Mouse (Mus musculus): ENCODE data around the gene Sypl2. TPM values are rescaled to one million over a fixed set of nuclear protein-coding genes. Genes with fewer than 3 reads are reported as not detected.

Gene Sypl2
- total and polyA plus RNA-seq, 3 experiments: not detected

- no peaks in the 10 kb centered on the region for H3K79me2 ChIP-seq (ENCODE audit: control insufficient read depth, insufficient read depth, low read length, poor library complexity)
- DNase-seq (ENCODE audit: low read depth, low spot score): no peak
- no peaks in the 10 kb centered on the region for H3K36me3 ChIP-seq (ENCODE audit: control insufficient read depth in 1 of 2, insufficient read depth in 2 of 2, low read length in 2 of 2)
- no peaks in the 10 kb centered on the region for H3K4me1 ChIP-seq (ENCODE audit: control insufficient read depth in 1 of 2, insufficient read depth in 2 of 2, low read length in 2 of 2)
- H3K27me3 ChIP-seq (ENCODE audit: control insufficient read depth in 1 of 2, insufficient read depth in 2 of 2, low read length in 2 of 2): peaks cover 7 to 10% of the 10 kb centered on the region in 2 experiments
- no peak overlapping the region for H3K9ac ChIP-seq (ENCODE audit: control insufficient read depth, low read depth, low read length, poor library complexity, severe bottlenecking)
- no peak overlapping the region for H3K4me3 ChIP-seq (ENCODE audit: control insufficient read depth in 1 of 2, insufficient read depth in 1 of 2, low read depth in 2 of 2, low read length in 2 of 2)
- TF ChIP-seq EP300 (IDR thresholded peaks at IDR 0.05; ENCODE audit: low read depth in 1 of 2, low read length in 2 of 2): no peak
- TF ChIP-seq MAZ (IDR thresholded peaks at IDR 0.05; ENCODE audit: low read depth, low read length): no peak
- no peak for TF ChIP-seq JUND (IDR thresholded peaks at IDR 0.05; ENCODE audit: low read depth, low read length)
- no peaks in the 10 kb centered on the region for H3K9me3 ChIP-seq (replicated peaks; ENCODE audit: insufficient read depth, low read length)
- no peak overlapping the region for H3K27ac ChIP-seq (ENCODE audit: control insufficient read depth, low read depth, low read length)
Measured at GRCm38 (mm10) chr3:108220661-108221060, 5.8 kb downstream of the Sypl2 start.

- Histone ChIP-seq H3K27me3 (ENCODE audit: control insufficient read depth in 1 of 2, insufficient read depth in 2 of 2, low read length in 2 of 2) (peaks cover under 1 to 5% of the 10 kb centered on the region in 2 experiments; a peak in 3 of 4 replicates), H3K4me1 (ENCODE audit: control insufficient read depth in 1 of 2, insufficient read depth in 2 of 2, low read length in 2 of 2) (0 out of 4 replicates have a peak, but pooled peaks cover 0 to 2% of the 10 kb centered on the region in 2 experiments)
- peak; percentile 71 for DNase-seq (ENCODE audit: low read depth, low spot score)
Measured at GRCm38 (mm10) chr3:108214734-108215133, 11.7 kb downstream of the Sypl2 start.

GRCm38 (mm10) chr3:108212406-108212805 is 14.0 kb downstream of the Sypl2 start:
- no peak for DNase-seq (ENCODE audit: low read depth, low spot score)
- TF ChIP-seq TAL1 (IDR thresholded peaks at IDR 0.05; ENCODE audit: low read length): no peak
- no peak for TF ChIP-seq UBTF (IDR thresholded peaks at IDR 0.05; ENCODE audit: borderline replicate concordance, insufficient read depth, low read depth, low read length)
- no peak for TF ChIP-seq MAZ (IDR thresholded peaks at IDR 0.05; ENCODE audit: low read depth, low read length)
- TF ChIP-seq ZNF384 (IDR thresholded peaks at IDR 0.05; ENCODE audit: low read depth, low read length): no peak
- TF ChIP-seq NELFE (IDR thresholded peaks at IDR 0.05; ENCODE audit: low read depth, low read length): no peak
- TF ChIP-seq ZC3H11A (IDR thresholded peaks at IDR 0.05; ENCODE audit: low read depth, low read length): no peak
- no peak for TF ChIP-seq CHD2 (IDR thresholded peaks at IDR 0.05; ENCODE audit: low read length)
- no peak for TF ChIP-seq ZKSCAN1 (IDR thresholded peaks at IDR 0.05; ENCODE audit: low read depth, low read length)
- no peak for TF ChIP-seq USF2 (IDR thresholded peaks at IDR 0.05; ENCODE audit: borderline replicate concordance in 1 of 2, insufficient read depth in 1 of 2, low read depth in 1 of 2, low read length in 2 of 2)
- no peak for TF ChIP-seq SMC3 (IDR thresholded peaks at IDR 0.05; ENCODE audit: low read depth, low read length)
- no peak for TF ChIP-seq MXI1 (IDR thresholded peaks at IDR 0.05; ENCODE audit: low read depth, low read length)
- TF ChIP-seq POLR2AphosphoS5 (IDR thresholded peaks at IDR 0.05; ENCODE audit: borderline replicate concordance, low read depth, low read length): no peak
- no peak for TF ChIP-seq GABPA (IDR thresholded peaks at IDR 0.05; ENCODE audit: low read depth, low read length)
- no peak overlapping the region for H3K9ac ChIP-seq (ENCODE audit: control insufficient read depth, low read depth, low read length, poor library complexity, severe bottlenecking)
- H3K27ac ChIP-seq (ENCODE audit: control insufficient read depth, low read depth, low read length): no peak overlapping the region
- H3K4me1 ChIP-seq (ENCODE audit: control insufficient read depth in 1 of 2, insufficient read depth in 2 of 2, low read length in 2 of 2): peaks cover 2 to 9% of the 10 kb centered on the region in 2 experiments; a peak in 2 of 4 replicates
- no peak overlapping the region for H3K4me3 ChIP-seq (ENCODE audit: control insufficient read depth in 1 of 2, insufficient read depth in 1 of 2, low read depth in 2 of 2, low read length in 2 of 2)
- H3K9me3 ChIP-seq (replicated peaks; ENCODE audit: insufficient read depth, low read length): no peaks in the 10 kb centered on the region
- H3K27me3 ChIP-seq (ENCODE audit: control insufficient read depth in 1 of 2, insufficient read depth in 2 of 2, low read length in 2 of 2): peaks cover 0 to 1% of the 10 kb centered on the region in 2 experiments; a peak in 1 of 4 replicates
- H3K36me3 ChIP-seq (ENCODE audit: control insufficient read depth in 1 of 2, insufficient read depth in 2 of 2, low read length in 2 of 2): peaks cover 0 to 8% of the 10 kb centered on the region in 2 experiments; a peak in 2 of 4 replicates
- H3K79me2 ChIP-seq (ENCODE audit: control insufficient read depth, insufficient read depth, low read length, poor library complexity): peaks cover 8% of the 10 kb centered on the region

More at GRCm38 (mm10) chr3:108214734-108215133, 11.7 kb downstream of the Sypl2 start:
- Histone ChIP-seq H3K36me3 (ENCODE audit: control insufficient read depth in 1 of 2, insufficient read depth in 2 of 2, low read length in 2 of 2) (peaks cover 0 to 2% of the 10 kb centered on the region in 2 experiments; a peak in 1 of 4 replicates), H3K79me2 (ENCODE audit: control insufficient read depth, insufficient read depth, low read length, poor library complexity) (peaks cover 4% of the 10 kb centered on the region), H3K9me3 (replicated peaks; ENCODE audit: insufficient read depth, low read length) (no peaks in the 10 kb centered on the region), H3K4me3 (ENCODE audit: control insufficient read depth in 1 of 2, insufficient read depth in 1 of 2, low read depth in 2 of 2, low read length in 2 of 2) (no peak overlapping the region), H3K9ac (ENCODE audit: control insufficient read depth, low read depth, low read length, poor library complexity, severe bottlenecking) (no peak overlapping the region), H3K27ac (ENCODE audit: control insufficient read depth, low read depth, low read length) (no peak overlapping the region)
- TF ChIP-seq SIN3A (IDR thresholded peaks at IDR 0.05; ENCODE audit: low read length): peak; percentile 93
- TF ChIP-seq POLR2AphosphoS5 (IDR thresholded peaks at IDR 0.05; ENCODE audit: borderline replicate concordance, low read depth, low read length): no peak
- peak; percentile 97 for TF ChIP-seq MXI1 (IDR thresholded peaks at IDR 0.05; ENCODE audit: low read depth, low read length)
- peak; percentile 72 for TF ChIP-seq MAX (IDR thresholded peaks at IDR 0.05; ENCODE audit: low read length)
